Mouse (Mus musculus): ENCODE measurements at regions not wholly inside any gene's neighbourhood (a gene's known extent, or its start where the extent isn't known, plus 50 kb on each side); places are given as distances from the start of the nearest gene placed in this dataset.

DNA sequence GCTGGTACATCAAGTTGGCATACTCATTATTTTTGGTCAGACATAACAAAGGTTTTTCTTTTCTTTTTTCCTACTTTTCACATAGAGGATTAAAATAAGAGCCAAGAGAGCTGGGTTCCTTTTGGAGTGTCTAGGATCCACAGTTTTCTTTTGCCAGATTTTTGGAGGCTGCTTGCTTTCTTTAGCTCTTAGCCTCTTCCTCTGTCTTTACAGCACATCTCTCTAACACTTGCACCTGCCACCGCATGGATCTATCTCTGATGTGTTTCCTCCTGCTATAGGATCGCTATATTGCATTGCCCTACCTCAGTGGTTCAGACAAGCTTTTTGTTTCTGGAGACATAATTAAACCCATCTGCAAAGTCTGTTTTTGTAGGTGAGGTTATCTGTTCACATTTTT is 339.9 kb downstream of the Rpl10l start:
- CTCF ChIA-PET = no interaction called here

DNA sequence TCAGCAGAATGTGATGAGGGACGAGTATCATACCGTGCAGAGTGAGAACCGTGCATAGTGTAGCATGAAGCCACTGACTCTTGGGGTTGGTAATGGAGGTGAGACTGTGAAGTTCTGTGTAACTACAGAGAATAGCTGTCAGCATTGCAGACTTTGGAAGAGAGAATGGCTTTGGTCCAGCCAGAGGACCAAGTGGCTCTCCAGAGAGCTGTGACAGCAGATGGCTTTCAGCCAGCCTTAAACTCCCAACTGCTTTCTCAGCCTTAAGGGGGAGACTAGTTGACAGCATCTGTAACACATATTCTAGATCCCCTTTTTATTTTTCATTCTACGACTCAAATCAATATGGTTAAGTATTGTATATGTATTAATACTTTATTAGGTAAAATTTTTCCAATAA is 342.0 kb downstream of the Rpl10l start:
- CTCF ChIA-PET = no interaction called here

DNA sequence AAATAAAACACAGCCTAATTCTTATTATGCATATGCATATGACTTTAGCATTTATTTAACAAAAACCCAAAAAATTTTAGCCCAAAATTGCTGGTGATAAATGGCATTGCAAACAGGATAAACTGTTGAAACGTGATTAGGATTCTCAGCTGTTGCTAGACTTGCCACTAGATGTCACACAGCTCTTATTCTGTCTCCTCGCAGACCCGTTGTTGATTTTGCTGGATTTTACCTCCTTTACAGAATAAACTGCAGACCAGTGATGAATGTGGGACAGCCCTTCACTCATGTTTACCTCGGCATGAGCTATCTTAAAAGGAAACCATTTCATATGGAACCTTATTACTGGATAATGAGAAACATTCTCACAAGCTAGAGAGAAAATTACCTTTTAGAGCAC is 352.4 kb downstream of the Rpl10l start:
- CTCF ChIA-PET = interaction anchor here (0.6 kb wide), 1 partner anchor 28 kb away, joined by 8 read pairs; no protein-coding TSS in a partner anchor

DNA sequence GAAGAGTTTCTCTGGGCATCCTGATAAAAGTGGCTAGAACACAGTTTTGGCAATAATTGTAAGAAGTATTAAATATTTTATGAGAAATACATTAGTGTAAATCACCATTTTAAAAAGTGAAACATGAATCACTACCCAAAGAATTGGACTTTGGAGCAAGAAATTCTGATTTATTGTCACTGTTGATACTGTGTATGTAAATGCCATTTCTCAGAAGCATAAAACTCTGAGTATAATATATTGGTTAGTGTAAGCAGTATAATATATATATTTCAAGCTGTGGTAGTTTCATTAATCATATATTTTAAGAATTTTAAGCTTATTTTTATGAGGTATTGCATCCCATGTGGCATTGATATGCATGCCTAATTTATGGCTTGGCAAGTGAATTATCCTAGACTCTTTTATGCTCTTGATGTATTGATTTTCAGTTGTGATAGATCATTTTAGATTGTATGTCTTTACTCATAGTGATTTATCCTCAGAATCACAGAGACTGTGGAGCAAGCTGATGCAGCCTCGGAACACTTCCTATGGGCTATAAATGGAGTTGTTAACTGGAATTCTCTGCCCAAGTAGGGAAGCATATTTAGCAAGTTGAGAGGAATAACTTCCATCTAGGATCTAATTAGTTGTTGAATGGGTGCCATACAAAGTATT is 354.4 kb downstream of the Rpl10l start:
- CTCF ChIA-PET = no interaction called here

All from spleen, embryonic (tissue).